Mouse (Mus musculus) stomach, embryonic 14.5 days (tissue): ENCODE data around the gene Ccsap. TPM values are rescaled to one million over a fixed set of nuclear protein-coding genes. Genes with fewer than 3 reads are reported as not detected.

Experiments used
- ATAC-seq: fragments of 200-750 bp; cut with Nextera tagmentation; 2 replicates; pipeline ENCODE4 v1.8.0; 2017; ENCODE audit warnings: low read depth, moderate TSS enrichment; ENCODE audit not compliant: insufficient number of reproducible peaks, insufficient read depth, low FRiP score
- H3K27ac ChIP-seq: fragments of 300-500 bp; sonication (generic); 2 replicates; pipeline ENCODE4 v1.5.1; 2014; ENCODE audit warnings: mild to moderate bottlenecking, low read length, moderate library complexity, mixed read lengths
- H3K27me3 ChIP-seq: fragments of 300-500 bp; sonication (generic); 2 replicates; pipeline ENCODE4 v1.6.1; 2014; ENCODE audit warnings: low read length, control low read depth, mixed read lengths; ENCODE audit not compliant: control insufficient read depth, insufficient read depth
- H3K36me3 ChIP-seq: fragments of 300-500 bp; sonication (generic); 2 replicates; pipeline ENCODE4 v1.6.1; 2014; ENCODE audit warnings: mild to moderate bottlenecking, control low read depth, low read length, moderate library complexity, mixed read lengths; ENCODE audit not compliant: control insufficient read depth, insufficient read depth
- H3K4me1 ChIP-seq: fragments of 300-500 bp; sonication (generic); 2 replicates; pipeline ENCODE4 v1.6.1; 2014; ENCODE audit warnings: low read length, control low read depth, mixed read lengths; ENCODE audit not compliant: control insufficient read depth, insufficient read depth
- H3K4me2 ChIP-seq: fragments of 300-500 bp; sonication (generic); replicated peaks from 2 replicates; pipeline ENCODE4 v1.6.1; 2014; ENCODE audit warnings: low read depth, low read length, control low read depth
- H3K4me3 ChIP-seq: fragments of 300-500 bp; sonication (generic); 2 replicates; pipeline ENCODE4 v1.5.1; 2014; ENCODE audit warnings: low read depth, low read length, control low read depth
- H3K9ac ChIP-seq: fragments of 300-500 bp; sonication (generic); replicated peaks from 2 replicates; pipeline ENCODE4 v1.6.1; 2014; ENCODE audit warnings: low read depth, mild to moderate bottlenecking, control low read depth, low read length, moderate library complexity, mixed read lengths
- H3K9me3 ChIP-seq: fragments of 300-500 bp; sonication (generic); 2 replicates; pipeline ENCODE4 v1.6.1; 2016; ENCODE audit warnings: low read depth, low read length, control low read depth; ENCODE audit not compliant: control insufficient read depth
- WGBS: fragments of 180-500 bp; shearing (Covaris S2); extraction: QIAGEN DNeasy Blood & Tissue Kit; methylation state at CpG from one replicate; pipeline ENCODE4 v1.1.7; 2014; 5-methylcytosine and 5-hydroxymethylcytosine counted together
- polyA plus RNA-seq: library from polyadenylated mRNA; unstranded; fragments of >200 nt; fragmentation: Nextera tagmentation; extraction: Ambion mirVana; gene quantifications from 2 replicates; pipeline ENCODE4 v1.2.1, GENCODE M21; 2014

The Ccsap gene
- polyA plus RNA-seq: 3.6 and 4.6 TPM in 2 replicates

DNA sequence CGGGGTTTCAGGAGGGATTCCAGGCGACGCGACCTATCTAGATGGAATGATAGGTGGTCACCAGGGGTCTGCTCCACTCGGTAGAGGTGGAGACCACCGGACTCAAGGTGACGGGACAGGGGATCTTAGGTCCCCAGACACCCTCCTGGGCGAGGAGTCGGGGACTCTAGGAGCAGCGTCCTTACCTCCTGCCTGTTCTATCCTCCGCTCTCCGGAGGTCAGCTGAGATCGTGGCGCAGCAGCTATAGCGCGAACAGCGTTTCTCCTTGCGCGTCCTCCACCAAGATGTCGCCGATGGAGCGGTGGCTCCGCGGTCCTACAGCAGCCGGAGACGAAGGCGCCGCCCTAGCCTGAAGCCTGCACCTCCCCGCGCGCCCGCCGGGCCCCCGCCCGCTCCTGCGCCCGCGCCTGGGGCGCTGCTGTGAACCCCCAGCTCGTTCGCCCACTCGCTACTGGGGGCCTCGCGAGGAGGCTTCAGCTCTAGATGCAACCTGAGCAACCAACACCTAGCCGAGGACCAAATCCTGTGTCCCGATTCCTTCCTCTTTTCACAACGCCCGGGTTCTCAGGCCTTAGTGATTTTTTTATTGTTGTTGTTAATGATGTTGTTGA lies at the start of gene Ccsap:
Gene Ccsap (minus strand): TSS at position 562 of the 612 bp plus-strand sequence.
- 0 out of 2 replicates have a peak, but pooled peaks cover 3% of the 10 kb centered on the region for H3K27me3 ChIP-seq
- no peak; the same call in none of the 2 replicates for ATAC-seq
- H3K9me3 ChIP-seq: no peaks in the 10 kb centered on the region
- H3K4me2 ChIP-seq: peak within 1 kb of the TSS; percentile 88
- H3K4me1 ChIP-seq: no peaks in the 10 kb centered on the region; the same call in 1 of the 2 replicates
- peak within 1 kb of the TSS; percentile 90 for H3K4me3 ChIP-seq
- H3K36me3 ChIP-seq: no peaks in the 10 kb centered on the region
- peak within 1 kb of the TSS; percentile 37 for H3K9ac ChIP-seq
- H3K27ac ChIP-seq: no peak within 1 kb of the TSS
- 2% methylated on average over 48 of the region's 48 CpGs for WGBS

DNA sequence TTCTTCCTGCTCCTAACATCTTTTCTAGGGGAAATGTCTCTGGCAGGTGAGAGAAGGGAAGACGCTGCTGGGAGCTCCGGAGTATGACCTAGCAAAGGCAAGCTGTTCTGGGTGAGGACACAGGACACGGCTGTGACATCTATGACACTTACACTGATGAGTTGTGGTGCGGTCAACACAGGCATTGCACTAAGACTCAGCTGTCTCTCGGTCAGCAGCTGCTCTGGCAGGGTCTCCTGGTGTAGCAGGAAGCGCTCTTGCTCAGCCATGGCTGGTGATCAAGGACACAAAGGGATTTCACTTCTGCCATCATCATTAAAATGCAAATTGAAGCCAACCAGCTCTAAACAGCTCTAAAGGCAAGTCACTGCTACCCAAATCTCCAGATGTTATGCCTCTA lies 47.6 kb upstream of the Ccsap start:
- no peak overlapping the region for H3K4me3 ChIP-seq
- H3K4me2 ChIP-seq: no peak overlapping the region
- H3K27ac ChIP-seq: no peak overlapping the region
- WGBS: 92% methylated on average over 6 of the region's 6 CpGs
- no peaks in the 10 kb centered on the region for H3K9me3 ChIP-seq
- no peaks in the 10 kb centered on the region for H3K27me3 ChIP-seq
- no peaks in the 10 kb centered on the region for H3K4me1 ChIP-seq
- ATAC-seq: no peak
- no peak overlapping the region for H3K9ac ChIP-seq
- peaks cover 68% of the 10 kb centered on the region for H3K36me3 ChIP-seq

DNA sequence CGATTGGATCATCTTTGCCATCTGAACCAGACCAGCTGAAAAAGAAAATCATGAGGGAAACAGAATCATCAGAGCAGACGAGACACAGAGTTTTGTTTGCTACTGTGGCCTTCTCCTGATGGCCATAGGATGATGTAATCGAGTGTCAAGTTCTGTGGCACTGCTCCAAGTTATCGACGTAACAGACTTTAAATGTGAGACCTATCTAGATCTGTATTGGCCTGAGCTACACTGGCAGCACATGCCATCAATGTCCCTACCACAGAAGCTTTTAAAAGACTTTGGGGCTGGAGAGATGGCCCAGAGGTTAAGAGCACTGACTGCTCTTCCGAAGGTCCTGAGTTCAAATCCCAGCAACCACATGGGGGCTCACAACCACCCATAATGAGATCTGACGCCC lies 42.6 kb upstream of the Ccsap start:
- no peak overlapping the region for H3K4me3 ChIP-seq
- no peak overlapping the region for H3K9ac ChIP-seq
- H3K27me3 ChIP-seq: no peaks in the 10 kb centered on the region
- H3K4me2 ChIP-seq: no peak overlapping the region
- peaks cover 47% of the 10 kb centered on the region for H3K36me3 ChIP-seq
- H3K9me3 ChIP-seq: no peaks in the 10 kb centered on the region
- 81% methylated on average over 7 of the region's 7 CpGs for WGBS
- no peaks in the 10 kb centered on the region for H3K4me1 ChIP-seq
- no peak overlapping the region for H3K27ac ChIP-seq
- no peak for ATAC-seq

DNA sequence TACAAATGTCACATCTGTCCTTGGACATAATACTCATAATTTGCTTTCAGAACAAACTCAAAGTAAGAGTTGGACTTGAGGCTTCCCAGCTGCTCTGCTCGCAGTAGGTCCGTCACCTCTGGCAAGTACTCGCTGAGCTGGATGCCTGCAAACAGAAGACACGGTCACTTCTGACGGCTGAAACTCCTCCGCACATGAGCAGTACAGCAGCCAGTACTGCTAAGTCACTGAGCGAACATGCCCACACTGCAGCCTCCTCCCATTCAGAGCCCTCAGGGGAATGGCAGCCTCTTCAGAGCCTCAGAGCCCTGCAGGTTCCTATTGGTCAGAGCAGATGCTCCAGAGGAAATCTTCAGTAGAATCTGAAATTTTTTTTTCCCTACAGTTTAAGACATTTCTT lies 39.4 kb upstream of the Ccsap start:
- Histone ChIP-seq H3K9me3 (no peaks in the 10 kb centered on the region), H3K9ac (no peak overlapping the region), H3K36me3 (peaks cover 29% of the 10 kb centered on the region), H3K4me2 (no peak overlapping the region), H3K27me3 (peaks cover 9% of the 10 kb centered on the region; the same call in 1 of the 2 replicates), H3K4me1 (no peaks in the 10 kb centered on the region), H3K27ac (no peak overlapping the region), H3K4me3 (no peak overlapping the region)
- ATAC-seq: no peak
- 79% methylated on average over 7 of the region's 7 CpGs for WGBS

DNA sequence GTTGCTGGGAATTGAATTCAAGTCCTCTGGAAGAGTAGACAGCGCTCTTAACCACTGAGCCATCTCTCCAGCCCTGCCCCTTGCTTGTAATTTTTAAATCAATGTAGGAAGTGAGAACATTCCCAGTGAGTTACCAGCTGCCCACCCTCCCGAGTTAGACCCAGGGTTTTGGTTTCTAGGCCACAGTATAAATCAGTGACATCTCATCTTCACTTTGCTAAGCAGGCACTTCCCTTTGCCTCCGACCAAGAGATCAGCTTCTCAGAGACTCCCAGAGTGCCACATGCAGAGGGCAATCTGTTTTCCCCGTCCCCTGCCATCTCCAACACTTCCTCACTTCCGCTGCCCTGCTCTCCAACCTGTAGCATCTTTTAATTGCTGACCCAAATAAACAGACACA lies 38.6 kb upstream of the Ccsap start:
- H3K9me3 ChIP-seq: no peaks in the 10 kb centered on the region

DNA sequence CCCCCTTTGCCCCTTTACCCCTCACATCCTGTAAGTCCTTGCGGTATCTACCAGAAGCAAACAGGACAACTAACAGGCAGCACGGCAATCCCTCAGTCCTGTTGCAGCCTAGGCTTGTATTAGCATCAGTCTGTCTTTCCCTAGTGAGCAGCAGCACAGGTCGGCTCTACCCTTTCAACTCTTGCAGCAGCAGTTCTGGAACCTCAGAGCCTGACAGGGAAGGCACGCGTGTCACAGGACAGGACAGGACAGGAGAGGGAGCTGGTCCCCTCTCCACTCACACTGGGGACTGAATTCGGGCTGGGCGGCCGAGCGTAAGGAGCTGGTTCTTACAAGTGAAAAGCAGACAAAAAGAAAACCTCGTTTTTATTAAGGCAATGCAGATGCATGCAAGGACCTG lies 36.8 kb upstream of the Ccsap start:
- Histone ChIP-seq H3K4me2 (no peak overlapping the region), H3K9ac (no peak overlapping the region), H3K4me1 (no peaks in the 10 kb centered on the region), H3K36me3 (peaks cover 5% of the 10 kb centered on the region; the same call in 1 of the 2 replicates), H3K27me3 (peaks cover 33% of the 10 kb centered on the region), H3K27ac (no peak overlapping the region), H3K9me3 (no peaks in the 10 kb centered on the region), H3K4me3 (no peak overlapping the region)
- no peak for ATAC-seq
- 53% methylated on average over 10 of the region's 10 CpGs for WGBS

More for the DNA sequence above, 38.6 kb upstream of the Ccsap start:
- Histone ChIP-seq H3K4me3 (no peak overlapping the region), H3K9ac (no peak overlapping the region), H3K27ac (no peak overlapping the region), H3K4me2 (no peak overlapping the region), H3K4me1 (no peaks in the 10 kb centered on the region), H3K27me3 (peaks cover 17% of the 10 kb centered on the region; the same call in 1 of the 2 replicates), H3K36me3 (peaks cover 21% of the 10 kb centered on the region)
- 84% methylated on average over 5 of the region's 5 CpGs for WGBS
- ATAC-seq: no peak

DNA sequence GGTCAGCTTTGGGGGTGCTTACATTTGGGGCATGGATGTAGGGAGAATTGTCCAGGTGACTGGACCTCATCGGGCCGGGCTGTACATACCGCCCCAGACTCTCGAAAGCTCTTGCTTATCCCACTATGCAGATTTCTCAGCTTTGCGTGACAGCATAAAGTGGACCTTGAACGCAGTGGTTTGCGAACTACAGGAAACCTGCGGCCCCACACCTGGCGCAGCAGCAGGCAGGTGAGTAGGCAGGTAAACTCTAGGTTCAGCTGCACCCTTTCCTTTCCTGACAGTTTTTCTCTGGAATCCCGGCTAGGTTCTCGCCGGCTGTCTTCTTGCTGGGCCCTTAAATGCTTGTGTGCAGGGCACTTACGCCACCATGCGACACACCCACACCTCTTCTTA lies 36.4 kb upstream of the Ccsap start:
- Histone ChIP-seq H3K4me2 (no peak overlapping the region), H3K27me3 (peaks cover 33% of the 10 kb centered on the region), H3K9ac (no peak overlapping the region), H3K27ac (no peak overlapping the region), H3K4me3 (no peak overlapping the region), H3K4me1 (peaks cover 3% of the 10 kb centered on the region; the same call in 1 of the 2 replicates), H3K36me3 (peaks cover 1% of the 10 kb centered on the region; the same call in 1 of the 2 replicates), H3K9me3 (no peaks in the 10 kb centered on the region)
- no peak for ATAC-seq
- WGBS: 51% methylated on average over 14 of the region's 14 CpGs

DNA sequence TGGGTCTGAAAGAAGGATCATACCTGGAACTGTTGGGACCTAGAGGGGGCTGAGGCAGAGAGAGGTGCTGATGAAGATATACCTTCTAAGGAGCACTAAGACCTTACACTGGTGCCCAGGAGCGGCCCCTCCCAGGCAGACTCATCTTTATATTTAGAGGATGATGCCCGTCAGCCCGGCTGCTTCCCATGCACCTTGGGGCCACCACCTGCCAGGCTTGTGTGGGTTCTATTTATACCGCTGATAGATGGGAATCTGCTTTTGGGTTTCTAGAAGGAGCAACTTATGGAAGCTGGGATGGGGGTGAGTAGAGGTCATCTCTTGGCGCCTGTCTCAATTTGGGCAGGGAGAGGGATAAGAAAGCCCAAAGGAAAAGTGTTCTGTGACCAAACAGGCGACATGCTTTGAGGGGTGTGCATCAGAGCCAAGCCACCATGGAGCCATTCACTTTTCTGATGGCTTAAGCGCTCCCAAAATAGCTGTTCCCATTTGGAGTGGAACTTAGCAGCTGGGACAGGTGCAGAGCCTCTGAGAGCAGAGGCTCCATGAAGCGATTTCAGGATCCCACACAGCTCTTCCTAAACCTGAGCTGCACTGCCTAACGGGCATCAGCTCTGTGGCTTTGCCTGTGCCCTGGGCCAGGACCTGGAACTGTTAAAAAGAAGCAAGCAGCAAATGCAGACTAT lies 35.8 kb upstream of the Ccsap start:
- Histone ChIP-seq H3K9me3 (no peaks in the 10 kb centered on the region), H3K36me3 (no peaks in the 10 kb centered on the region; the same call in 1 of the 2 replicates), H3K4me2 (no peak overlapping the region), H3K27ac (no peak overlapping the region), H3K4me3 (no peak overlapping the region), H3K4me1 (peaks cover 4% of the 10 kb centered on the region; the same call in 1 of the 2 replicates), H3K27me3 (peaks cover 33% of the 10 kb centered on the region), H3K9ac (no peak overlapping the region)
- 65% methylated on average over 9 of the region's 9 CpGs for WGBS
- no peak for ATAC-seq
